Mouse (Mus musculus): ENCODE measurements around the gene Mrgprh.
"Not testable (repeated sequence)": the region's sequence is repeated elsewhere in the genome, so short reads cannot be mapped to it uniquely, and the experiment has no call there.

Gene Mrgprh

DNA sequence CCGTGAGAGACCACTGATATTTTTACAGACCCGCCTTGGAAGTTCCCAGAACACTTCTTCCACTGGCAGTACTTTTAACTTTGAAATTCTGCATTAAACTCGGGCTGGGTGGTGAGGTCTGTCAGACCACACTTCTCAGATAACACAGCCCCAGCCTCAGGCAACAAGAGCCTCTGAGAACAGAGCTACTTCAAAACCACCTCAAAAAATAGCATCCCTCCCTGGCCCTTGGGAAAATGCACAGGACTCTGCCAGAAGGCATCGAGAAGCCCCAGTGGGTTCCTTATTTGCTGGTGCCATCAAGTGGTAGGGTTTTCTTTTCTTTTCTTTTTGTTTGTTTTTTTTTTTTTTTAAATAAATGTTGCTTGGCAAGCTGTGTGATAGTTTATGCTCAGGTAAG is 7.2 kb upstream of the Mrgprh start:
- no peak for DNase-seq

DNA sequence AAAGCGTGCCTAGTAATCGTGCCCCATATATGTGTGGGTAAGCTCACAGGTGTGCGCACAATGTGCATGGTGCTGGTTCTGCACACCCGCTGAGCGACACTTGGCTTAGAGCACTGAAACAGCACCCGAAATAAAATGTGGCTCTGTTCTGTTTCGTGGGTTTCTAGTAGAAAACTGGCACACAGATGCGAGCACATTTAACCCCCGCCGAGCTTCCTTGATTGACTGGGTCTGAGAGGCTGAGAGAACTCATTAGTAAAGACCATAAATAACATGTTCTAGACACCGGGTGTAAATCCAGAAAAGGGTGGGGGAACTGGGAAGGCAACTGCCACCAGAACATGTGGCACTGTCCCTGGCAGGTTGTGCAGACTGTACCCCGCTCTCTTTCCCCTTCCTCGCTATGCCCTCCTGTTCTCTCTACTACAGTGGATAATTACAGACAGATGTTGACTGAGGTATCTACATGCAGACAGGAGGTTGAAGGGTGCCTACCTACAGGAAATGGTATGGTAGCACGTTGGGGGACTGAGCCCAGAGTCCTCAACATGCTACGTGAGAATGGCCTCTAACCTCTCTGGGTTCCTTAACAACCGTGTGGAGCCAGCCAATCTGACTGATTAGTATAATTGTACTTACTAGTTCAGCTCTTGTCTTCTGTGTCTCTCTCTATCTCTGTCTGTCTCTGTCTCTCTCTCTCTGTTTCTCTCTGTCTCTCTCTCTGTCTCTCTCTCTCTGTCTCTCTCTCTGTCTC is 3.4 kb upstream of the Mrgprh start:
- peak in 1 of 2 experiments; percentile 54 for DNase-seq

DNA sequence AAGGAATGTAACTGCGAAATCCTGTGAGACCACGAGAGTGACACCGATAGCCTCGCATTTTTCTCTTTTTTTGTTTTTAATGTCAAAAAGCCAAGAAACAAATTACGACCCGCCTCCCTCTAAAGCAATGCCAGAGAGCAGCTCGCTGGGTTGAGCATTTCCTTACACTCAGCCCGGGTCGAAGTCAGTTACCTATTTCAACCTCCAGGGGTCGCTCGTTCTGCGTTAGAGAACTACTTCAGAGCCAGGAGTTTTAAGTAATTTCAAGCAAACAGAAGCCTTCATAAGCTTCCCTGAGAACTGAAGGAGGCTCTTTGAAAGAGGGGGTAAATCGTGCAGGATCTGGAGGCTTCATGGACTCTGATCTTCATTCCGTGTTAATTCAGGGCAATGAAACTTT is 4.3 kb downstream of the Mrgprh start:
- peak; percentile 82 to 88 for DNase-seq

DNA sequence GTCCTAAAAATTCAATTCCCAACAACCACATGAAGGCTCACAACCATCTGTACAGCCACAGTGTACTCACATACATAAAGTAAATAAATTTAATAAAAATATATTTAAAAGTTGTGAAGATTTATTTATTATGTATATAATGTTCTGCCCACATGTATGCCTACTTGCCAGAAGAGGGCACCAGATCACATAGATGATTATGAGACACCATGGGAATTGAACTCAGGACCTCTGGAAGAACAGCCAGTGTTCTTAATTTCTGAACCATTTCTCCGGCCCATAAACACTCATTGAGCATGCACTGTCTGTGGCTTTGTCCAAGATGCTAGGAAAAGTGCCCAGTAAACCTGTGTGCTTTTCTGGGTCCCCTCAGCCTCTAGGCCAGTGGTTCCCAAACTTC is 5.4 kb downstream of the Mrgprh start:
- no peak for DNase-seq

DNA sequence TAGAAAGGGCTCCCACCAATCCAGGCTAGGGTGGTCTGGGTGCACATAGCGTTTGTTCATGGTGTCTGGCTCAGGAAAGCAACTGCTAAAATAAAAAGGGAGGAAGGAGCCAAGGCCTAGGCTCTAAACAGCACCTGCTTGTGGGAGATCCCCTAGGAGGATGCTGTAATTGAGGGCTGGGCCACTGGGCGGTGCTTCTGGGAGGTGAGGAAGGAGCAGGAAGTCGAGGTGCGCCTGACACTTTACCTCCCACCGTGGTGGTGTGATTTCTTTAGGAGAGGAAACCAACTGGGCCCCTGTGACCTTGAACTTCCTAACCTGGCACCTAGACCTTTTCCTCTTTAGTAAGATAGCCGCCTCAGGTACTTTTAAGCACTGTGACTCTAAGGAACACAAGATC is 10.8 kb downstream of the Mrgprh start:
- DNase-seq = no peak

DNA sequence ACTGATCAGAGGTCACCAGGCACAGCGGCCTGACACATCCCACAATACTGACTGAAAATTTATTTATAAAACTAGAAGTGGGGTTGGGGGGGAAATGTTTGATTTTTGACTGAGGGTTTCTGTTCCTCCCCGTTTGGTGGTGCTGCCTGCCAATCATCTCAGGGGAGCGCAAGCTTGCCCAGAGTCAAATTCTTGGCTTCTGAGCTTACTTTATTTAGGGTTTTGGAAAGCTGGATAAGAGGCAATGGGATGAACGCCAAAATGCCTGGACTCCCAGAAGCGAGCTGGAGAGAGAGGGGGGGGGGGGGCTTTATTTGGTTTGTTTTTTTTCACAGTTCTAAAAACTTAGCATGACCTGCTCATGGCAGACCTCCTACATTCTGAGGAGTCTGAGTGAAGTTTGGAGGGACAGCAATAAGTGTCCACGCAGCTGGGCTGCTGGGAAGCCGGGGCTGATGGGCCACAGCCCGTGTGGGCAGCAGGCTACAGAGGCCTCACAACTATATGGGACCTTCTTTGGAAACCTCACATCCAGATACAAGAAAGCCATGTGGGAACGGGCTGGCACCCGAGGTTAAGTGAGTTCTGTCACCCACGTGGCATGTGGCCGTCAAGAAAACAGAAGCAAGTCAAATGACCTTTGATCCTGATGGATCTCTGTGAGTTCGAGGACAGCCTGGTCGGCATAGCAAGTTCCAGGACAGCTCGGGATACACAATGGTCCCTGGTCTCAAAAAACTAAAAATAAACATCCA is 11.4 kb downstream of the Mrgprh start:
- DNase-seq = no peak

DNA sequence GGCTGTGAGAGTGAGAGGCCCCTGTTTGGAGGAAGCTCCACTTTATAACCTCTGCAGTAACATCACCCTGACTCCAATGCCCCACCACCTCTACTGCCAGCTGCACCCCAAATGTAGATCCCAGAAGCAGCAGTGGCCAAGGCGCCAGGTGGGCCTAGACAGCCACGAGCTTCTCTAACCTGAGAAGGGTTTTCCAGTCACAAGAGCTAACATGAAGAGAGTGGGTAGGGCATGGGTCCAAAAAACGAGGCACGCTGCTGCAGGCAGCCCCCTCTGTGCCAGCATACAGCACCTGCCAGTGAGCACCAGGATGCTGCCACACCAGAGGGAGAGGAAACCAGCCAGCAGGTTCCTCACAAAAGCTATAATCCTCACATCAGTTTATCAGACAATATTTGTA is 15.2 kb downstream of the Mrgprh start:
- DNase-seq = peak; percentile 36 to 58

DNA sequence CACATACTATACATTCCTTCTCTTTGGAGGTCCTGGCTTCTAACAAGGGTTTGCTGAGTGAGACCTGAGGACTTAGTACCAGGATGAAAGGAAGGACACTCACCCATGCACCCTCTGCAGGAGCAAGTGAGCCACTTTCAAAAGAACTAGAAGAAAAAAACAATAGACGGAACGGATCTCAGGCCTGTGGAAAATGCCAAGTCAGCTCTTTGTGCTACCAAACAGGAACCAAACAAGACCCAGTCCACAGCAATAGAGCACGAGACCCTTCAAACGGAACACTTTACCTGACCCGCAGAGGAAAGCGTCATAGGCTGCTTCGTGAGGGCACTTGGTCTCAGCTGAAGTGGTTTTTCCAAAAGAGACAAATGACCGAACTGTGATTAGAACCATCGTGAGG is 16.2 kb downstream of the Mrgprh start:
- DNase-seq = no peak

DNA sequence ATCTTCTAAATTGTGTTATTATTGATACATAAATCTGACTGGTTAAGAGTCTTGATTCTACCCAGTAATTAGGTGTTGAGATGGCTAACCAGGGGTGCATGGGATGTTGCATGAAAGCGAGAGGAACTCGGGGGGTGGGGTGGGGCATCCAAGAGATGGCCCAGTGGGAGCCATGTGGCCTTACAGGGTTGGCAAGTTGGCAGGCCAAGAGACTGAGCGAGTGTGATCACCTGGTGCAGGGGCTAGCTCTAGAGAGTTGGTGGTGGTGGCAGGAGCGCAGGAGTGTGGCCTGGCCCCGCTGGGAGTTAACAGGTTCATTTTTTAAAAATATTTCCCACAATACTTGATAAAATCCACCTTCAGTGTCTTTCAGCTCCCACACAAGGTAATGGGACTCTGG is 21.8 kb downstream of the Mrgprh start:
- DNase-seq = no peak

DNA sequence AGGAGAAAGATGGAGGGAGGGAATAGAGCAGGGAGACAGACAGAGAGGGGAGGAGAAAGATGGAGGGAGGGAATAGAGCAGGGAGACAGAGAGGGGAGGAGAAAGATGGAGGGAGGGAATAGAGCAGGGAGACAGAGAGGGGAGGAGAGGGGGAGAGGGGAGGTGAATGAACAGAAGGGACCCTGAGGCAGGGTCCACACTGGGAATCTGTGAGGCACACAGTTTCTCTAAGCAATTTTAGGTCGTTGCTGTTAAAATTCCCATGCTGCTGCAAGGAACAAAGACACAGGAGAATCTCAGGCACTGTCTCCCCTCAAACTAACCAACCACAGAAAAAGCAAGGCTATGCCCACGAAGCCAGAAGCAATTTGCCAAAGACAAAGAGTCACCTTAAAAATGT is 22.8 kb downstream of the Mrgprh start:
- DNase-seq = not testable (repeated sequence)

DNA sequence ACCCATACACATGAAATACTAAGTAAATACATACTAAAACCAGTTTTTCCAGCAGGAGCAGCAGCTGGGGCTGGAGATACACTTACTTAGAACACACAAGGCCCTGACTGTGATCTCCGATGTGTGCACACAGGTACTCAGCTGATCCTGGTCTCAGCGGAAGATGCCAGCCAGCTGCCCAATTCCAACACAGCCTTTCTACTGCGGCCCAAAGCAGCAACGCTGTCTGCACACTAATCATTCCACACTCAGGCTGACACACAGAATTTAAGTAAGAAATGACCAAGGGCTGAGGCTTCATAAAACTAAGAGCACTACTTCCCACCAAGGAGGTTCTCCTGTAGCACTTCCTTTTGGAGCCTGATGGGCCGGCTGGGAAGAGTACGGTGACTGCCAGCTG is 26.5 kb downstream of the Mrgprh start:
- no peak for DNase-seq

DNA sequence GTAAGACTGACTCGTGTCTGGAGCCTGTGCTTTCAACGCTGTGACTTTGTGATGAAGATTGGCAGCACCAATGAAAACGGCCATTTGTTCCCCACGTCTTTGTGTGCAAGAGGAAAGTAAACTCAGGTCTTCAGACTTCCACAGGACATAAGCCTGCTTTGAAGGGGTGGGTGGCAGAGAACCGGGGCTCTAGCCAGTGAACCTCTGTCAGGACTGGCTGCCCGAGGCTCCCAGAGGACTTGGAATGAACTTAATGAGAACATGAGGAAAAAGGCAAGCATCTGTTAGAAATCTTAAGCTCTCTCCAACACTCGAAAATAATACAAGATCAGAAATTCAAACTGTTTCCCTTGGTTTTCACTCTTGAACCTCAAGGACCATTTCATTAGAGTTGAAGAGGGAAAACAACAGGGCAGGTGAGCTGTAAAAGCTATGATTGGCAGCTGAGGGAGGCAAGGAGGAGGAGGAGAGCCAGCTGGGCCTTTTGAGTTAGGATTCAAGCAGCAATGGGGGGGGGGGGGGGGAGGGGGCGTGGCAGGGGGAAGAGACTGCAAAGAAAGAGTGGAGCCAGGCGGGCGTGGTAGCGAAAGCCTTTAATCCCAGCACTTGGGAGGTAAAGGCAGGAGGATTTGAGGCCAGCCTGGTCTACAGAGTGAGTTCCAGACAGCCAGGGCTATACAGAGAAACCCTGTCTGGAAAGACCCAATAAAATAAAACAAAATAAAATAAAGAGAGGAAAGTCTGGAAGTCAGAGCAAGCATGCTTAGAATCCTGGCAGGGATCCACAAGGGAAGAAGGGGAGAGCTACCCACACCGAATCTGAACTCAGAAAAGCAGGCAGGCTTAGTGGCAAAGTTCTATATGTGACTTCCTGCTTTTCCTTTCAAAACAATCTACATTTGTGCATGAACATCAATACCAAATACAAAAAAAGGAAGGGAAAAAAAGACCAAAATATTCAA is 27.8 kb downstream of the Mrgprh start:
- no peak for DNase-seq

DNA sequence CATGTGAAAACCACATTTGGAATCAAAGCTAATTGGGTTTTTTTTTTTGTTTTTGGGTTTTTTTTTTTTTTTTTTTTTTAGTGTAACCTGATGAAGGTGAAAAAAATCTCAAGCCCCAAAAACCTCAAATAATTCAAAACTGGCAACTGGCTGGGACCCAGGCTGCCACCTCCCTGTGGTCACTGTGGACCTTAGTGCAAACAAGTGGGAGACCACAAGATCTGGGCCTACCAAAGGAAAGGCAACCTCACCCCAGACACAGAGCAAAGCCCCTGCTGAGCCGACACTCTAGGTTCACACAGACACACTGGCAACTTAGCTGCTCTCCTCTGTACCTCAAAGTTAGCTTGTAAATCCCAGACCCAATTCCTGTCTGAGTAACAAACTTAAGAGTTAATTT is 28.5 kb downstream of the Mrgprh start:
- no peak for DNase-seq

DNA sequence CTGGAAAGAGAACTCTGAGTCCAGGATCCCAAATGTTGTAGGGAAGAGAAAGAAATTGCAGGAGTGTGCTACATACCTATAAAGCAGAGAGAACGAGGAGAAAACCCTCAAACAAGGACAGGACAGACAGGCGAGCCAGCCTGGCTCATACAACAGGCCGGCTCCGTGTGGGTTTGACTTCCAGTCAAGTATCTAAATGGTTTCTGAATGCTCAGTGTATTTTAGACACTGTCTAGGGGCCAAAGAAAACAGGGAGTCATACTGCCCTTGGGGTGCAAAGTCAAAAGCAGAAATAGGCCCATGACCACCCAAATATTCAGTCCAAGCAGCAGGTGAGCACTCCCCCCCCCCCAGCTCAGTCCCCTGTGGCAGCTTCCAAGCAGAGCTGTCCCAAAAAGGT is 30.0 kb downstream of the Mrgprh start:
- DNase-seq = no peak

DNA sequence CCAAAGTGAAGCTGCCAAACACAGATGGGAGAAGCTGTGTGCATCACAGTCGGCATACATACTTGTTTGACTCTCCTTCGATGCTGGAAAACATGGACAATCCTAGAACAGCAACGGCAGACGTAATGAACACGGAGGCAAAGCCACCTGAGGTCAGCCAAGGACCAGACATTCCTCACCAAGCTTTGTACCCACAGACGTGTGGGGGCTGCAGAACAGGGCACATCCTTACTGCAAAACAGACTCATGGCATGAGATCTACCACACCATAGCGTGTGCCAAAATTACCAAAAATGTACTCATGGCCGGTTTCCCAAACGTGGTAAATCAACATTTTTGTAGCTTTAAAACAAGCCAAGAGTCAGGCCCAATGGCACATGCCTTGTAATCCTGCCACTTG is 30.6 kb downstream of the Mrgprh start:
- DNase-seq = no peak

DNA sequence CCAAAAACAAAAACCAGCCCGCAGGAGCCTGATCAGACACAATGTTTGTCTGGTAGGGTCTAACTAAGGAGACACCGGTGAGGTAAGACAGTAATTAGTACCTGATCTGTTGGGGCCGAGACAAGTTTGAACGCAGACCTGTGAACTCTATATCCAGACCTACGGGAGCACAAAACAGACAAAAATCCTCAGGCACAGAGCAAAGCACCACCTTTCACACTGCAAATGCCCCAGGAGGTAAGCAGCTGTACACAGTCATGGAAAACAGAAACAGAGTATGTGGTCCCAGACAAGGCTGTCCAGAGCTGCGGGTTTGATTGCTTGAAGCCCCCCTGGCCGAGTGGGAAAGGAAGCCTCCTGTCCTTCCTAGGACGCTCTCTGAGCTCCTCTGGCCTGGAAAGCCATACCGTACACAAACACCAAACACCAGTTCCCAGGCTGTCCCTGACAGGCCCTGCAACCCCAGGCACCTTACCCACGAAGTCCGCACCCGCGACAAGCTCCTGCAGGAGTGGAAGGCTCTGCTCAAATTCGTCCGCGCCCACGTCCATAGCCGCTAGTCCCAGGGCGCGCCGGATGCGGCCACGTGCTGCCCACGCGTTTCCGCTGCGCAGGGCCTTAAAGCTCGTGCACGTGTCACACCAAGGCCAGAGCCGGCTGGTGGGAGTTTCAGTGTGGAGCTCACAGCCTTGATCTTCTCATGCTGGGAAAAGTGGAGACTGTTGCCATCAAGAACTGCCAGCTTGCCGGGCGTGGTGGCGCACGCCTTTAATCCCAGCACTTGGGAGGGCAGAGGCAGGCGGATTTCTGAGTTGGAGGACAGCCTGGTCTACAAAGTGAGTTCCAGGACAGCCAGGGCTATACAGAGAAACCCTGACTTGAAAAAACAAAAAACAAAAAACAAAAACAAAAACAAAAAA is 33.8 kb downstream of the Mrgprh start, which contains the start of gene Pnldc1:
Gene Pnldc1 (minus strand): TSS at position 870 of the 920 bp plus-strand sequence.
- no peak for DNase-seq

DNA sequence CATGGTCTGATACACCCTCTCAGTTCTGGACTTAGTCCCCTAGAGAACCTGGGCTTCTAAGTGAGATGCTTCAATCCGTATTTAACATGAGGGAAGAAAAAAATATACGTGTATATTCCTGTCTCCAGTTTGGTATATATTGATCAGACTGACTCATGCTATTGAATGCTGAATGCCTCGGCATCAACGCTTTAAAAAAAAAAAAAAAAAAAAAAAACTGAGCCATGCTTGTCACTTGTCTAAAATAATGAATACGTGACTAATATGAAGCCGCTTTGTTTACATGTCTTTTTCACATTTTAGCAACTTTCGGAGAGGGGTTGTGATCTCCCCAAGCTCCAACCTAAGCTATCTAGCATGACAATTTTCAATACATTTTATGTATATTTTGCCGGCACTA is 34.6 kb downstream of the Mrgprh start:
- no peak for DNase-seq

DNA sequence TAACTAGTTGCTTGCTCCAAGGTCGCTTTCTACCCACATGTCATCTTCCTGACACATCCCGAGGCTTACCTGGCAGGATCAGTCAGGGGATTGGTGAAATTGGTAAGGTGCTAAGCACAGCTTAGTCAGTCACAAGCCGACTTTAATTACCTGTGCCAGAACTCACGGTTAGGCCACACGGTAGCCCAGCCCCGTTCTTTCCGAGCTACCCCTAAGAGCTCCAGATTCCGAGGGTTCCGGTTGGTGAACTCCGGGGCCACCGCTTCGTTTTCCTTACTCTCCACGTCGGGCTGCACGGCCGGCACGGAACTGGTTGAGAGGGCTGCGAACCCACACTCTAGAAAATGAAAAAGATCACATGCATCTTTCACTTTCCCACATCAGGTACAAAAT is 39.6 kb downstream of the Mrgprh start, which contains the start of gene Tcp1:
Gene Tcp1 (plus strand): TSS at position 214 of the 393 bp plus-strand sequence.
- DNase-seq = peak in 1 of 2 experiments; percentile 47

DNA sequence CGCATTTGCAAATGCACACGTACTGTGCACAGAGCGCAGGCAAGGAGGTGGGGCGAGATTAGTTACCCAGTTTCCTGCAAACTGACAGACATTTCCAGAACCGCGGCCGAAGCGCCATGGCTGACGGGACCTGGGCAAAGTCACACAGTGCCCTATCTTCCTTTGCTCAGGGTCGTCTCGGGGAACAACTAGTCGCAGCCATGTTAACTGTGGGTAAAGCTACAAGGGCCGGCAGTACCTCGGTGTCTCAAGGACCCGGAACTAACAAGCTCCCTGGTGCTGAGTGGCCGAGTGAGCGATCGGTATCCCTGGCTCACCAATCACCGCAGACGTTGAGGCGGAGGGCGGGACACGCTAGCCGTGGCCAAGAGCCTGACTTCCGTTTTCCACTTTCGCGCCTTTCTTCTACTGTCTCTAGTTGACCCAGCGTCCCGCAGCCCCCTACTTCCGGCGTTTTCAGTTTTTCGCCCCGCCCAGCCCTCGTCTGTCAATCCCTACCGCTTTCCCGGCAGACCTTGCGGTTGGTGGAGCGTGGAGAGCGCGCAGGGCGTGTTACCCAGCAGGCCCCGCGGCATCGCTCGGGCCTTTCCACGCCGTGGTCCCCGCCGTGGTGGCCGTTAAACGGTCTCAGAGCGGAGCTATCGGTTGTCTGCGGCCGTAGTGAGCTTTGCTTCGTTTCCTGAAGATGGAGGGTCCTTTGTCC is 40.2 kb downstream of the Mrgprh start, which contains the start of gene Mrpl18:
Gene Mrpl18 (minus strand): TSS at position 465 of the 703 bp plus-strand sequence.
- DNase-seq = peak; percentile 98 to 99

DNA sequence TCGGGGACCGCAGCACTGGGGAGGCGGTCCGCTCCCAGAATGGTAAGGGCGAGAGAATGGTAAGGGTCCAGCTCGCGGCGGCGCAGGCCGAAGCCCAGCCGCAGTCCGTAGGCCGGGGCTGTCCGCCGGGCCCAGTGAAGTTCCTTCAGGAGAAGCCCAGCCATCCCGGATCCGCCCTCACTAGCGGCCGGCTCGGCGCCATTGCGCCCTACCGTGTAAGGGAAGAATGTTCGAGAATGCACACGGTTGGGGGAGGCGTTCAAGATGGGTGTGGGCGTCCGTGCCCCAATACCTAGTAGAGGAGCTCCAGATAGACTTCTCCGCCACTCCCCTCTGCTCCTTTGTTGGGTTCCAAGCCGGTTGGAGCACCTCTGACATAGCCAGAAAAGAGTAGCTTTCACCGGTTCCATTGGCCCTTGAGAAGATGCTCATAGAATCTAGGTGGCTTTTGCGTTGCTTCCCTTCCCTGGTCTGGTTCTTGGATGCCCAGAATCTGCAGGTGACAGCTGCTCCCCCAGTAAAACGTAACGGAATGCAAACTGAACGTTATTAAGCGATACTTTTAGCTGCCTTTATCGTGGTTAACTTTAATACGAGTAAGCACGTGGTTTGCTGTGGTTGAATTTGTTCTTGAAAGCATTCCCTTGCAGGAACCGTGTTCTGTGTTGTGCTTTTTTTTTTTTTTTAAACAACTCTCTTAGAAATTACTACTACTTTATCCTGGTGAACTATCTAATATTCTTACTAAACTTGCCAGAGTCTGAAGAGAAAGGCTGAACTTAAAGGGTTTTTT is 41.0 kb downstream of the Mrgprh start:
- peak in 1 of 2 experiments; percentile 60 for DNase-seq
